Mouse (Mus musculus): ENCODE data around the gene Nt5dc1.
"Not testable (repeated sequence)": the region's sequence is repeated elsewhere in the genome, so short reads cannot be mapped to it uniquely, and the experiment has no call there.

Gene Nt5dc1

GRCm38 (mm10) chr10:34309915-34310685 is 108.3 kb downstream of the Nt5dc1 start:
- DNase-seq: no peak

- no peak for DNase-seq
Measured at GRCm38 (mm10) chr10:34307070-34307469, 111.3 kb downstream of the Nt5dc1 start.

DNA sequence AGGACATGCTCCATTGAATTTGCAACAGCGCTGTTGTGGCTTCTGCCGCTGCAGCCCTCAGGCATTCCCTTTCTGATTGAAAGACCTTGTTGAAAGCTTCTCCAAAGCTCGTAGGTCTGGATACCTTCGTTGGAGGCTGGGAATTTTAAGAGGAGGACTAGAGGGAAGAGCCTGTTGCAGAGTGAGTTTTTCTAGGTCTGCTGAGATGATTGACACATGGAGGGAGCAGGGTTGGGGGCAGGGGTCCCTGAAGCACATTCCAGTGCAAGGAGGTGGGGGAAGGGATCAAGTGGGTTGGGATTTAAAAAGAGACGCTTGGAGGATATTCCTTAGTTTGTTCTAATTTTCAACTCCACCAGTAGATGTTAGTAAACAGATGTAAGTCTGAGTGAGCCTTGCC is 118.0 kb downstream of the Nt5dc1 start:
- DNase-seq: no peak

GRCm38 (mm10) chr10:34297980-34298753 is 120.2 kb downstream of the Nt5dc1 start:
- no peak for DNase-seq

GRCm38 (mm10) chr10:34297299-34297979 is 120.9 kb downstream of the Nt5dc1 start, which contains the start of gene Tspyl4:
TSS of gene Tspyl4 (plus strand) at chr10:34297442.
- DNase-seq: peak; percentile 93

DNA sequence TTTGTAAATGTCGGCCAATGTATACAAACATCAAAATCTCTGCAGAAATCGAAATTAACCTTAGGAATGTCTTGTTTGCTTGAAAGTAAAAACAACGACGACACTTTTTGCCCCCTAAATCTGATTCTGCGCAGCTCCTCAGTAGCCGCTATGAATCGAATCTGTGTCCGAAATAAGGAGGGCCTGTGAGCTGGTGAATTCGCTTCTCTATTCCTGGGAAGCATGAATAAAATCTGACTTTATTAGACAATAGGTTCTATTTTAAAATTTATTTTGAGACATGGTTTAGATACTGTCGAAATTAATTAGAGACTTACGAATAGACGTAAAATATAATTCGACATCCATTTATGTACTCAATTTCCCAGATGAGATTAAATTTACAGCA is 121.4 kb downstream of the Nt5dc1 start:
- no peak for DNase-seq

GRCm38 (mm10) chr10:34282420-34283238 is 135.7 kb downstream of the Nt5dc1 start:
- peak; percentile 41 for DNase-seq

- peak; percentile 98 for DNase-seq
Measured at GRCm38 (mm10) chr10:34281962-34282388, 136.4 kb downstream of the Nt5dc1 start, which contains the start of gene Tspyl1. TSS of gene Tspyl1 (plus strand) at chr10:34282190.

DNA sequence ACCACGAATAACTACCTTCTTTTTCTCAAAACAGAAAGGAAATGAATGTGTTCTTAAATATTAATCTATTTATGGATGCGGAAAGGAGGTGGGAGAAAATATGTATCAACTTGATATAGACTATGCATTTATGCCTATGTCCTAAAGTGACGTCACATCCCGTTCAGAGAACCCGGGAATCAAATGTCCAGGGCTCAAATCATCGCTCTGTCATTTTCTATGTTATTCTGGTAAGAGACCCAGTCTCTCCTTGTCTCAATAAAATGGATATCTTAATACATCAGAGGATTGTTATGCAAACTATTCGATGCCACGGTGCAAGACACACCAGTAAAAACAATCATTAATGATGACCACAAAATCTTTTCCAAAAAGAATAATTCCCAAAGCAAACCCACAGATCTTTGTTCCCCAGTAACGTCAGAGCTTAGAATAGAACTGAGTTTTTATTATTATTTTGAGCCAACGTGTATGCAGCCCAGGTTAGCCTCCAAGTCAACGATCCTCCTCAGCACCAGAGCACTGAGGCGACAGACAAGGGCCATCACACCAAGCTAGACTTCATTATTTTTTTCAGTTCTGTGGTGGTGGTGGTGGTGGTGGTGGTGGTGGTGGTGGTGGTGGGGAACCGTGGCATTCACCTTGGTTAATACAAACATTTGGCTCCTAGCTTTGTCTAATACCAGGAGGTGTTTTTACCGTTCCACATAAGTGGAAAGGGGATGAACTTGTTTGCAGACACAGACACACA is 137.0 kb downstream of the Nt5dc1 start:
- no peak for DNase-seq

GRCm38 (mm10) chr10:34280591-34281175 is 137.7 kb downstream of the Nt5dc1 start:
- no peak for DNase-seq

DNA sequence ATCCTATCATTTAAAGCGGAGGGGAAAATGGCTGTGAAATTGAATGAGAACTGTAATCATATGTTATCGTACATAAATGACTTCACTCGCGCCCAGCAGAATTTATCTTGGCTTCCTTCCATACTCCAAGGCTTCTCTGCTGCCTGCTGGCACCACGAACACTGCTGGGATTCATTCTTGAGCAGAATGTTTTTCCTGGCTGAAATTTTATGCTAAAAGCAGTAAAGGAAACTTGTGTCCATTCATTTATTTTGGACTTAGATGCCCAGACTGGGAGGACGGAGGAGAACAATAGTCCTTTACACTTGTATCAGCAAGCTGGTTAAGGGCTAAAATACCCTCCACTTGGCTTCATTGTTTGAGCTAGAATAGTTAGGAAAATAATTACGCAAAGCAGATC is 146.7 kb downstream of the Nt5dc1 start:
- DNase-seq: peak; percentile 13

DNA sequence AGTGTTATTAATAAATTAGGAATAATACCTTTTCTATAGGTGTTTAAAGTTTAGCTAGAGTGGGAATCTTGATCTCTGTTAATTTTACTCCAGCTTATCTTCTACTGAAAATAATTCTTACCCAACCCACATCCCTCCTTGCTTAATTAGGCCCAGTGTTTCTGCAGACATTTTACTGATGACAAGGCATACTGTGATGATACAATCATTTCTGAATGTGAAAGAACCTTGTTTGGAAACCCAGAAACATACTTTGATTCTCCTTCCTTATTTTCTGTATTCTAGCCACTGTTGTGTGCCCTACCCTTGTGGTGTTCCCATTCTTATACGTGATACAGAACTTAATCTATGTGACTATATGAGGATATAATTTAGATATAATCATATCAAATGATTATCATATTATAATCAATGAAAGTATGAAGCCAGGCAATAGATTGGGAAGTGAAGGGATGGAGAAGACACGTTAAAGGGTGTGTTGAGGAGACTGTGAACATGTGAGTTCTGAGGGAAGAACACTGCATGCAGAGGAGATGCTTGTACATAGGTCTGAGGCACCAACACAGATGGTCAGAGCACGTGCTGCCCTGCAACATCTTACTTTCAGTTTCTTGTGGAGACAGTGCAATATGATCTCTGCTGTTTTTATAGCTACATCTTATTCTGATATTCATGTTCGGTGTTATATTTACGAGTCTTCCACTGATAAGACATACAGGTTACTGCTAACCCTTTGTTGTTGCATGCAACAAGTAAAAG is 150.9 kb downstream of the Nt5dc1 start:
- DNase-seq: no peak

DNA sequence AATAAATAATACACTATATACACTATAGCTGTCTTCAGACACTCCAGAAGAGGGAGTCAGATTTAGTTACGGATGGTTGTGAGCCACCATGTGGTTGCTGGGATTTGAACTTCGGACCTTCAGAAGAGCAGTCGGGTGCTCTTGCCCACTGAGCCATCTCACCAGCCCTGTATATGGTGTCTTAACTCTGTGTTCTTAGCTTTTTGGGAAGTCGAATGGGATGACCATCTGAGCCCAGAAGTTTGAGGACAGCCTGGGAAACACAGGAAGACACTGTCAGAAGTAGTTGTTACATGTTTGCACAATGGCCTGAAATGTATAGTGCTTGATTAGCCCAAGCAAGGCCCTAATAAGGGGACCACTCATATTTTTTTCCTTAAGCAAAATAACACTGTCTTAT is 153.2 kb downstream of the Nt5dc1 start:
- DNase-seq: no peak

DNA sequence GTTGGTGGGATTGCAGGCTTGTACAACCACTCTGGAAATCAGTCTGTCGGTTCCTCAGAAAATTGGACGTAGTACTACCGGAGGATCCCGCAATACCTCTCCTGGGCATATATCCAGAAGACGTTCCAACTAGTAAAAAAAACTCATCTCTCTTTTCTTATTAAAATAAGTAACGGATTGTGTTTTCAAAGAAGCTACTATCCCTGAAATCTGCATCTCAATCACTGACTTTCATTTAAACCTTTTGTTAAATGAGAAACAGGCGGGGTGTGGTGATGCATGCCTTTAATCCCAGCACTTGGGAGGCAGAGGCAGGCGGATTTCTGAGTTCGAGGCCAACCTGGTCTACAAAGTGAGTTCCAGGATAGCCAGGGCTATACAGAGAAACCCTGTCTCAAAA is 165.5 kb downstream of the Nt5dc1 start:
- DNase-seq: not testable (repeated sequence)

DNA sequence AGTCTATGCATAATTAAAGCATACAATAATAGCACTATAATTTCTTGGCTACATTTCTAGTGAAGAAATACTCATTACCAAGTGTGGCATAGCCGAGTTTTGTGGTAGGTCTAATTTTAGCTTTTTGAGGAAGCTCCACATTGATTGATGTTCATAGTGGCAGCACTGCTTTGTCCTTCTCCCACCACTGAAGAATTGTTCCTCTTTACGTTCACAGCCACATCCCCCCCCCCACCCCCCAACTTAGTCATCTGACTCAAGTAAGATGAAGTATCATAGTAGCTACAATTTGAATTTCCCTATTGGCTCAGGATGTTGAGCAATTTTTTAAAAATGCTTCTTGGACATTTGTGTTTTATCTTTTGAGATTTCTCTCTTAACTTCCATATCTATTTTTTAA is 168.8 kb downstream of the Nt5dc1 start:
- no peak for DNase-seq

DNA sequence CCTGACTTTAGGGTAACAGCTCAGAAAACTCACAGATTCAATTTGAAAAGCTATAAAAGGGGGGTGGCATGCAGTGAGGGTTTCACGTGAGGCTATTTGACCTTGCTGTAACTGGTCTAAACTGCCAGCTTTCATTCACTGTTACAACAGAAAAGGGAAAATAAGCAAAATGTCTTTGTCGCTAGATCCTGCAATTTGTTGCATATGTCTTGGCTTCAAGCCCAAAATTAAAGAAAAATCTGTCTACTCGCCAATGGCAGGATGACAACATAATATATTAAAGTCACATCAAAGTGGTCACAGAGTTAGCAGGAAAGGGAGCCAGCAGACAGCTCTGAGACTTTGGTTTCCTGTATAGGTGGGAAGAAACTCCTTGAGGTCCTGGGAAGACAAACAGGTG is 170.6 kb downstream of the Nt5dc1 start:
- no peak for DNase-seq

GRCm38 (mm10) chr10:34246106-34246505 is 172.2 kb downstream of the Nt5dc1 start:
- no peak for DNase-seq

DNA sequence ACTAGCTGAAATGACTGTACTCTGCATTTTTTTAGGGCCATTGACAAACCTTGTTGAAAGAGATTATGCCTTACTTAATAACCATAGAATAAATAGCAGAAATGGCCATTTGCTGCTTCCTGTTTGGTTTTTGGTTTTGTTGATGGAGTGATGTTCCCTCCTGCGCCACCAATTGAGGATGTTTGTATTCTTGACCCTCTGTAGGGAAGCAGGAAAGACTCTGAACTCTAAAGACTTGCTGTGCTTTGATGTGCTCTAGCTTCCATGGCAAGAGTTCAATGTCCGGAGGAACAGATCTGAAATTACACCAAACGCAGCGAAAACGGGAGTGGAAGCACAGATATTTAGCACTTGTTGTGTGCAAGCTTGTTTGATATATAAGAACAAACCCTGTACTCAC is 173.6 kb downstream of the Nt5dc1 start:
- DNase-seq: no peak

DNA sequence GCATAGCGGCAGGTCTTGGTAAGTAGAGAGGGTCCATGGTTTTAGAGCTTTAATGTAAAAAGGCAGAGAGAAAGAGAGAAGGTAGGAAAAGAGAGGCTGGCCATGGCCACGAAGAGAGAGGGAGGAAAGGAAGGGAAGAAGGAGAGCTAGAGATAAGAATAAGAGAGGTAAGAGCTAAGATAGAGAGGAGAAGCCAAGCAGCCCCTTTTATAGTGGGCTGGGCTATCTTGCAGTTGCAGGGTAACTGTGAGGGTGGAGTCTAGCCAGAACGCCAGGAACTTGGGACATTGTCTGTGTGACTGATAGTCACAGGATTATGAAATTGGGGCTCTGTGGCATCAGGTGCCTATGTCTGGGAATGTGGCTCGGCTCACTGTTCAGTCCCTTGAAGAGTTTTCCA is 179.8 kb downstream of the Nt5dc1 start:
- no peak for DNase-seq

Measured in right cerebral cortex, postnatal 14 days (tissue).